Mouse (Mus musculus): ENCODE measurements around the gene Sspn.

The Sspn gene

DNA sequence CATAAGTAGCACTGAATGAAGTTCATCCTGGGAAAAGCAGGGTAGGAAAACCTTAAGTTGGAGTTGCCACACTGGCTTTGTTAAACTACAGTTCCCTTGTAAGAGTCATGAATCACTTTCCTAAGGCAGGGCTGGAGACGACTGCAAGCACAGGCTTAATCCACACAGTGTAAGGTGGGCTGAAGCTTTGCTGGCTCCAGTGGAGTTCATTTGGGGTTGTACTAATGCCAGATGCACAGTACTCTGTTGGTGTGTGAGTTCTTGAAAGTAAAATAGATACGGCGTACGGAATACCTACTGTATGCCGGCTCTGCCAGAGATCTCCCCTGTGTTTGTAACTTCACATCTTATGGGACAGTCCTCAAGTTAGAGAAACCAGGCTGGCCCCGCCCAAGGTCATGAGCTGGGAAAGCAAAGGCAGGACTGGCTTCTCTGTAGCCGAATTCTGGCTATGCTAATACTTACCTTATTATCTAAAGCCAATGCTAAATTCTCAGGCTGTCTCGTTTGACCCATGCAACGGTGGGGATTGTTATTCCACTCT is 3.3 kb downstream of the Sspn start:
- no peak for DNase-seq

DNA sequence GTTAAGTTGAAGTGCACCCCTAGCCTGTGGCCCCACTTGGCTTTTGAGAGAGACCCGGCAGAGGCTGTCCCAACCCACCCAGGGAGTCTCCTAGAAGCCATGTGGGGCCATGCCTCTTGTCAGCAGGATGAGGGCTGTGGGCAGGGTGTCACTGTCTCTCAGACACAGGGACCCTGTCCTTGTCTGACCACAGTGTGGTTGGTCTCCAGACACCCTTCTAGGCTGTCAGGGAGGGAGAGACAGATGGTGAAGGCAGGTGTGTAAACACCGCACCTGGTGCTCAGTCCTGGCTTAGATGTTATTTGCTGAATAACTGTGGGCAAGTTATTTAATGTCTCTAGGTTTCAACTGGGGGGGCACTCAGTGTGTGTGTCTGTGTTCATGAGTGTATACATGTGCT is 4.5 kb downstream of the Sspn start:
- DNase-seq, result no peak

DNA sequence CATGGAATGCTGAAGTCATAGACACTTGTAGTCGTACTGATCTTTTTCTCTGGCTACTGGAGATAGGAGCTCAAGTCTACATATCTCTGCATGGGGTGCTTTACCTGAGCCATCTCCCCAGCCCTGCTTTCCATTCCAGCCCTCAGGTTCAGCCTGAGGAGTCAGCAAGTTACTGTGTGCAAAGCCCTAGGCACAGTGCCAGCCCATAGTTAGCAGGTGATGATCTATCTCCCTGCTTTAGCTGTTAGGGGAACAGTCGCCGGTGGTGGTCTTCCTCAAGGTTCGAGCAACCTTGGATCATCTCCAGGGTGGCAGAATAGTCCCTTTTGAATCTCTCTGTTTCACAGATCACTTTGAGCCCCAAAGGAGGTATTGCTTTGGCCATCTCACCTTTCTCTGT is 5.1 kb downstream of the Sspn start:
- DNase-seq, result no peak

DNA sequence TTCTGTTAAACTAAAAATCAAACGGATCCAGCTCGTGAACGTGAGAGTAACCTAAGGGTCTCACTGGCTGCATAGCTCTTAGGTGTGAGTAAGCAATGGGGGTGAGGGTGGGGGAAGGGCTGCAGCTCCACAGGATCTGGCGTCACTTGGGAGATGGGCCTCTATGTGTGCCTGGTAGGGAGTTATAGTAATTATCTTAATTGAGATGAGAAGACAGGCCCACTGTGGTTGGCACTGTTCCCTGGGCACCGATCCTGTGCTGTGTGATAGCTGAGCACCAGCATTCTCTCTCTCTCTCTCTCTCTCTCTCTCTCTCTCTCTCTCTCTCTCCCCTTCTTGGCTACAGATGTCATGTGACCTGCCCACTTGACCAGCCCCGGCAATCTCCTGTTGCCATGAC is 9.4 kb downstream of the Sspn start:
- DNase-seq, result no peak

DNA sequence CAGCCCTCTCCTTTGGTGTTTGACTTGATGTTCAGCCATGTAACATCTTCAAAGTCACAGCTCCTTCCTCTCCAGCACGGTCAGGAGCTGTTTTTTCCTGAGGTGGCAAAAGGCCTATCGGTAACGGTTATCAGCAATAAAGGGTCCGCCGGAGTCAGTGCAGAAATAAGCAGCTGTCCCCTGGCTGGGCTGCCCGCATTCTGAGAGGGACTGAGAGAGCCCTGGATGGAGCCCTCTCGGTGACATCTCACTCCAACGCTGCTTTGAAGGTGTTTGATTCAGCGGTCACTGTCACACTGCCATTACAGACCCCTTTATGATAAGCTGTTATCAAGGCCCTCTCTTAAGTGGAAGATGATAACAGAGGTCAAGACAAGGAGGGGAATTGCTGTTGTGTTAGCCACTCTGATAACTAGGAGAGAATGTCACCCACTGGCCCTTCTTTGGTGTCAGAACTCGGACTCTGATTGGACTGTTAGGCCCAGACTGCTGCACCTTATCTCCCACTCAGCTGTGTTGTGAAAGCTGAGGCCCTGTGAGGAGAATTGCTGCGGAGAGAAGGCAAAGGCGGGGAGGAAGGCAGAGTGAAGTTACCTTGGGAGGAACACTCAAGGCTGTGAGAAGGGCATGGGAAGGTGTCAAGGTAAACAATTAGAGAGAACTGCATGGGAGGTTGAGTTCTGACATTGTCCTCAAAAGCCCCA is 11.0 kb downstream of the Sspn start:
- DNase-seq, result no peak

DNA sequence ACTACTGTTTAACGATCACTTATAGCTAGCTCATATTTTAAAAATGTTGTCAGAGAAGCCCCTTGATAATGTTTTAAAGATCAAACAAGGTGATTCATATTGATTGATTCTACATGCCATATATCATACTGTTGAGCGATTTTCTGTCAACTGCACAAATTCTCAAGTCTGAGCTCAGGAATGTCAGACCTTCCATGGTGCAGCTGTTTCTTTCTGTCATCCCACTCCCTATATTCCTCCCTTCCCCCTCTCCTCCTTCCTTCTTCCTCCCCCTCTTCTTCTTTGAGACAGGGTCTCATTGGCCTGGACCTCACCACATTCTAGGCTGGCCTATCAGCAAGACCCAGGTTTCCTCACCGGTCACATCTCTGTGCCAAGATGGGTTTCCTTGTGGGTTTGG is 12.0 kb downstream of the Sspn start:
- no peak for DNase-seq

DNA sequence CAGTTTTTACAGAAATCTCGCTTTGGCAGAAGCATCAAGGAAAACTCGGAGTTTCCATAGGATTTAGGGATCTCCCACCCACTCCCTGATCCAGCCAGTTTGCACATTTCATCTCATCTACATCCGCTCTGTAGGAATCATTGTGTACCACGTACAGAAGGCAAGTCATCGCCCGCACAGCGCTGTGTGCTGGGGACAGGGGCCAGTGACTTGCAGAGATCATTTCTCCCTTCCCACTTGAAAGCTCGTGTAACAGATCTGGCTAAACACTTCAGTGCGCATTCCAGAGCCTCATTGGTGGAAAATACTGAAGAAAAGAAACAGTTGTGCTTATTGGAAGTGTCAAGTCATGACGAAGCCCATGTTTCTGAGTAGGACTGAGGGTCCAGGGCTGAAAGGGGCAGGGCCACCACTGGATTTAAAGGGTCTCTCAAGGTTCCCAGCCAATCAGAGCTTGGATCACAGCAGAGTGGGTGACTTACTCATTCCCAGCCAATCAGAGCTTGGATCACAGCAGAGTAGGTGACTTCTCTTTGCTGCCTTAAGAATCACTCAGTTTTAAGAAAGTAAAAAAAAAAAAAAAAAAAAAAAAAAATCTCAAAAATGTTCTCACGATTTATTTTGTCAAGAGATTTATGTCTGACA is 14.4 kb downstream of the Sspn start:
- DNase-seq, result no peak

DNA sequence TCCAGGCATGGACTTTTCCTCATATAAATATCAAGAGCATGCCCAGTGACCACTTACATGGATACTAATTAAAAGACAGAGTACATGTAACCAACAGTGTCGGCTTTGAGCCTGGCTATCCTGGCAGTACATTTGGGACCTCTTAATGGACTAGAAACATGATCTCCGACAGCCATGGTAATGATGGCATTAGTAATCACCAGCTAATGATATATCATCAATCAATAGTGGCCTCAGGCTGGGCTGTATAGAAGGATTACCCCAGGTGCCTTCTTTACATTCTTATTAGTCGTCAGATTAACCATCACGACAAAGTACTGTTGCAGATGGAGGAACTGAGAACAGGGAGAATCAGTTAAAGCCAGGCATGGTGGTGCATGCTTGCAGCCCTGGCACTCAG is 17.6 kb downstream of the Sspn start:
- DNase-seq, result no peak

DNA sequence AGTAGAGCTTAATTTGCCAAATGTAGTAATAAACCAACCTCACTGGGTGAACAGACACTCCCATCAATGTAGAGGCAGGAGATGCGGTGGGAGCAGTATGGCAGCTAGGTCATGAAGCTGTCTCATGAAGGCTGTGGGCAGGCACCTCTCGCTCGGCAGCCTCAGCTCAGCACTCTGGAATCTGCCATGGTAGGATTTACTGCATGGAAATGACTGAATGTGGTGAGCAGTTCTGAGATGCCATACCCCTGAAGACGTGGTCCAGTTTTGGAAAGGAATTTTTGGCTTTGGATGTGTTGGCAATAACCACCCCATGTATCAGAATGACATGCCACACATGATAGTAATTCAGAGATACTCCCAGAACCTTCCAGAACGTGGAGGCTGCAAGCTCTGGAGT is 19.2 kb downstream of the Sspn start:
- DNase-seq, result no peak

DNA sequence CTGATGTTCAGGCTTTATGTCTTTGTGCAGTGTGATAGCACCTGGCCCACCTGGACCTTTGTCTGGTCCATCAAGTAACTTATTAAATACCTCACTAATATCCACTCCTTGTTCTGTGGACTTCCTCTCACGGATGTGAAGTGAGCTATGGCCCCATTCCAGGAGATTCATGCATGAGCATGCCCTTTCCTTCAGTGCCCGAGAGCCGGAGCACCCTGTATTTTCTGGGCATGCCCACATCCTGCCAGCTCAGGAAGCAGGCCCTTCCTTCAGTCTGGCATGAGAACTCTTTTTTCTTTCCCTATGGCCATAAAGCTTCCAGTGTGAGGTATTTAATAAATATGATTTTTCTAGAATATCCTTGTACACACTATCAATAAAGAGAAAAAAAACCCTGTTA is 21.2 kb downstream of the Sspn start:
- DNase-seq, result no peak

DNA sequence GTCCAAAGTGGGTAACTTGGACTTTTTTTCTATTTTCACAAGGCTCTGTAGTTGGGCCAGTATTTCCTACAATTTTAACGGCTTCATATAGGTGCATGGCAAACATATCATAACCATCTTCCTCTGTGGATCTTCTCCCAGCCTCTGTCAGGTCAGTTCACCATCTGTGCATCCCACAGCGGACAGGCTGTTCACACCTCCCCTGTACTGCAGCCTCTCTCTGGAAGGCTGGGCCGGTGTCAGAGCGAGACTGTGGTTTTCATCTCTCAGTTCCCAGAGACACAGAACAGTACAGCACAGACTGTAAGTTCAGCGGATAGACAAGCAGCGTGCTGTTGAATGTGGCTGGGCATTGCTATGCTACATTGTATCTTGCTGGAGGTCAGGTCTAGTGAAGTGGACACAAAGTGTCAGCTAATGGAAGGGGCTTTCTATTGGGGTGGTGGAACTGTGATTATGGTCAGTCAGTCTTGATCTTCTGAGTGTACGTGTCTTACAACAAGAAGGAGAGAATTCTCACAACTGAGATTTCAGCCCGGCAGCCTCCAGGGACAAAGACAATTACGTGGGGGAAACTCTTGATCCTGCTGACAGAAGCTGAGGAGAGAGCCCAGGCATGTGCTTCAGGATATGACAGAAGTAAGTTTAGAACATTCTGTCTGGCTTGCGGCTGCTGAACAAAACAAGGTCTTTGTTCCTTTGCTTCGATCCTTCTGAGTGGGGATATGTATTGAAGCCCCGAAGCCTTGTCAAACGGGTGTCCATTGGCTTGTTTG is 21.9 kb downstream of the Sspn start:
- no peak for DNase-seq

DNA sequence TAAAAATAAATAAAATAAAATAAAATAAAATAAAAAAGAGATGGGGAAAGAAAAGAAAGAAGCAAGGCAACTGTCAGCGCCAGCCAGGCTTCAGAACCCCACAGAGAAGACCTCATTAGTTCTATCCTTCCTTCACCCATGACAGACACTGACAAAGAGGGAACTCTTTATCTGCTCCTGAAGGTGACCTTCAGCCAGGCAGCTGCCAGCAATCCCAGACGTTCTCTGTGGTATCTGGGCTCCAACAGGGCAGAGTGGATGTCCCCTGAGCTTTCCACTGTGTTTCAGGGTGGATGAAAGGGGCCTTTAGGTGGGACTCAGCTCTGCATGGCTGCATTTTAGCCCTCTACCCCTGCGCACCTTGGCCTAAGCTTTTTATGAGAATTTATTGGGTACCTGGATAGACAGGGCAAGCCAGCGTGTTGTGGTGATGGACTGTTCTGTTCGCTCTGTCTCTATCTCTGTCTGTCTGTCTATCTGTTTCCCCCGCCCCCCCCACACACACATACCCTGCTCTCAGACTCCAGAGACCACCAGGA is 26.1 kb downstream of the Sspn start:
- no peak for DNase-seq

DNA sequence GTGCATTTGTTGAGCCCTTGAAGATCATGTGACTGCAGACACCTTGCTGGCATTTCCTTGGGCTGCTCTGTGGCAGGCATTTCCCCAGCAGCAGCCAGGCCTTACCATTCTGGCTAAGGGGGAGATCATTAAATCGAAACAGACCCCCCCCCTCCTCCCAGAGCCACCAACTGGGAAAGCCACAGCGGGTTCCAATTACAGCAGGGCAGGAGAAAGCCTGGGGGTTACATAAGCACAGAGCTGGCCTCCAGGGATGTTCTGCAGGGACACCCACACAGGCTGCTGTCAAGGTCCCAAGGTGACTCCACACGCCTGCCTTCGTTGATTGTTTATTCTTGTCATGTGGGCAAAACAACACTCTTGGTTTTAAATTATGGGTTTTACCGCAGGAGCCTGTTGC is 26.6 kb downstream of the Sspn start:
- no peak for DNase-seq

DNA sequence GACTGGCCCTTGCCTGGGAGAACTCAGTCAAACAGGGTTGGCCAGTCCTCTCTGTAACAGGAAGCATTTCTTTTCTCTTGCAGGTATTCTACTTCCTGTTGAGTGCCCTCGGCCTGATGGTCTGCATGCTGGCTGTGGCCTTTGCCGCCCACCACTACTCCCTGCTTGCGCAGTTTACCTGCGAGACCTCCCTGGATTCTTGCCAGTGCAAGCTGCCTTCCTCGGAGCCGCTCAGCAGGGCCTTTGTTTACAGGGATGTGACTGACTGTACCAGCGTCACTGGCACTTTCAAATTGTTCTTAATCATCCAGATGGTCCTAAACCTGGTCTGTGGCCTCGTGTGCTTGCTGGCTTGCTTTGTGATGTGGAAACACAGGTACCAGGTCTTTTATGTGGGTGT is 29.6 kb downstream of the Sspn start:
- no peak for DNase-seq

DNA sequence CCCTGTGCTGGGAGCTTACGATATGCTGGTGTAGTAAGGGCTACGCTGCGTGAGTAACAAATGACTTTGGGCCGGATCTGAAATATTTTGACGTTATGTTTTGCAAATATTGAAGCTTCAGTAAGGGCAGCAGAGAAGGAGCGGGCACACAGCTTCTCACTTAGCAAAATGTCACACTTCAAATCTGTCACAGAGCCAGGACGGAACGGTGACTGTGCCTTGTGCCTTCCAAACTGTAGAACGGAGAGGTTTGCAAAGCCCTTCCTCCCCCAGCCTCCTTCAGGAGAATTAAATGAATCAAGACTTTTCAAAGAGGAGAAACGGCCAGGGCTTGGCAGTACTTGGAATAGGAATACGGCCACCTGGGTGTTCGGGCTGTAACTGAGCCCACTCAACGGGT is 32.5 kb downstream of the Sspn start:
- no peak for DNase-seq

DNA sequence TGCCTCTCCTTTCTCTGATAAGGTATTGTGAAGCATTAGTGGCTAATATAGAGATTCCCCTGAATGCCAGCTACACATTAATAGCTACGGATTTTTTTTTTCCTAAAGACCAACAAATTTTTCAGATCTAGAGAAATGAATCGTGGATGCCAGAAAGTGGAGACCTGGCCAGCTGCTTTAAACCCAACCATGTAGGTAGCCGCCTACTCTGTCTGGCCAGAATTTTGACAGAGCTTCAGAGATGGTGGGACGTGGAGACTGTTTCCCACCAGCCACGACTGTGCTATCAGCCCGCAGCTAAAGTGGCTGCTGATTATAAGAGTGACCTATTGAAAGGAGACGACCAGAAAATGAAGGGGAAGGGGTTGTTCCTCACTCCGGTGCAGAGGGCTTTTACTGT is 36.3 kb downstream of the Sspn start:
- DNase-seq, result no peak

DNA sequence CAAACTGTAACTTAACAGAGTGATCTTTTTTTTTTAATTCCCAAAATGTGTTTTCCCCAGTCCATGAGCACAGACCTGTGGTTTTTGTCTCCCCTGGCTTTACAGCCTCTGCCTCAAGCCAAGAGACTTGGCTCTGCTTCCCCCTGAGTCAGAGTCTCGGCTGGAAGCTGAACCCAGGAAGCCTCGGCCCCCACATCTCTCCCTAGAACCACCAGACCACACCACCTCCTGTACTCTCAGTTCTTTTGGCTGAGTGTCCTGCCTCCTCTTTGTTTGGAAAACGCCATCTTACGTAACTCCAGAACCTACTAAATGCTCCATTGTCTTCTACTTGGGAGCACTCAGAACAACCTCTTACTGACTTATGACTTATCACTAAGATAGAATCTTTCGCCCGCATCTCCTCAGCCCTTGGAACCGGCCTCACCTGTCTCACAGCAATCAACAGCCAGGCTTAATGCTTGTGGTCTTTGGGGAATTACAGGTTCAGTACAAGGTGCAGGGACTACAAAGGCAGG is 36.9 kb downstream of the Sspn start:
- no peak for DNase-seq

DNA sequence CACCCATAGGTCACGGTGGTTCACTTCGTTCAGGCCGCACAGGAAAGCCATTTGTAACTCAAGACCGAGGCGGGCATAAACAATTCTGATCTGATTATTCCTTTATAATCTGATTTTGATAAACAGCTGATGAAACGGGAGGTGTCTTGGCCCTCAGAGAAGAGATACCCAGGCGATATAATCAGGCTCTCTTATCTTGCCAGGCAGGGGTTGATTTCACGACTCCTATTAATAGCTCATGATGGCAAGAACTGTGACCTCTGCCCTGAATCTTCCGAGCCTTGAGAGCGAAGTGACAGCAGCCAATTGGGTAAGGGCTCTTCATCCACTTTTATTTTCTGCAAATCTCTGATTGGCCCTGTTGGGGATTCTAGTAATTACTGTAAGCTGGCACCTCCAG is 37.4 kb downstream of the Sspn start:
- DNase-seq, result no peak

DNA sequence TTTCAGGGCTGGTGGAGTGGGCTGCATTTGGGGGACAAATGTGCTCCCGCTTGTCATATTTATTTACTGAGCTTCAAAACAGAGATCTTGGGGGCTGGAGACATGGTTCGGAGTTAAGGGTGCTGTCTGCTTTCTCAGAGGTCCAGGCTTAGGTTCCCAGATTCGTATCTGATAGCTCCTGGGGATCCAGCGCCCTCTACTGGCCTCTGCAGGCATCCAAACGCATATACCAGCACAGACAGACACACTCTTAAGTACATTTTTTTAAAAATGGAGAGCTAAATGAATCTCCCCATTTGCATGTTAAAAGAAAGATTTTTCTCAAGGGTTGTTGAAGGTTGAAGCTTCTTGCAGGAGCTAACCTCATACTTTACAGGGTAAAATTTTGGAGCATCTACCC is 38.1 kb downstream of the Sspn start:
- peak; percentile 22 for DNase-seq

DNA sequence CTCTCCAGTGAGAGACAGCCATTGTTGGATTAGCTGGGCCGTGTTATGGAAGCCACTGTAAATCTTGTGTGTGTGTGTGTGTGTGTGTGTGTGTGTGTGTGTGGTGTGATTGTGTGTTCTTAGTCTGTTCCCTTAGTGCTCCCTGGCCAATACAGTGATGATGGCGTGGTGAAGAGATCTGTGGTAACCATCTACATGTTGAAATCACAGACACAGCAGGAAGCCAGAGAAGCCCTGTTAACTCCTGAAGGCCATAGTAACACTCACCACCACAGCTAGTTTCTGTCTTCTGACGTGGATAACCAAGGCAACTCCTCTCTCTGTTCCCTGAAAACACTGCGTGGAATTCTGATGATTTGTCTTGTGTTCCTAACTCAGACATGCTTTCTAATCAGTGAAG is 40.7 kb downstream of the Sspn start:
- no peak for DNase-seq

DNA sequence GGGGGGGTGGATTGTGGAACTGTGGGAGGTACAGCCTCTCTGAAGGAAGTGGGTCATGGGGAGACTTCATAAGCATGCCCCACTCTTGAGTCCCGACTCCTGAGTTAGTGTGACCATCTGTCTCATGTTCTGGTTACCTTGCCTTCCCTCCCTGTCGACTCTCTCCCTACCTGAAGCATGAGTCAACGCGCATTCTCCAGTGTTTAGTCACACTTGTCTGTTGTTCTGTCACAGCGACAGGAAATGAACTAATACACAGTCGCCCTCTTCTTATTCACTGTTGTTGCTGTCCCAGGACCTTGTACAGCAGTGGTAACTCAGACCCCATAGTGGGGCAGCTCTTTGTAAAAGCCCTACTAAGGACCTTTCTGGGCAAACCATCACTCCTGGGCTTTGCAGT is 41.4 kb downstream of the Sspn start:
- DNase-seq, result no peak

DNA sequence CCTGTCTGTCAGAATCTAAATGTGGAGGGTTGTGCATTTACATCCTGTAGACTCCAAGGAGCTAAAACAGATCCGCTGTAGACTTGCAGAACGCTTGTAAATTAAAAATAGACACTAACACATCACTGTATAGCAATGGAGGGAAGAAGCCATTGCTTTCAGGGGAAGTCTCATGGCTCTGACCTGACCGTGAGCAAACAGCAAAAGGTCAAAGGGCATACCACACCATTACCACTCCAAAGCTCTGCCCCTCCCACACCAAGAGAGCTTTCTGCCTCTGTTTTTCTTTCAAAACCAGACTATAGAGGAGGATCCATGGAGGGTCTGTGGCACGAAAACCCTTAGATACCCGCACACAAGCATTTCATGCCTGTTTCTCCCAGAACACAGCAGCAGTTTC is 41.9 kb downstream of the Sspn start:
- DNase-seq, result no peak

DNA sequence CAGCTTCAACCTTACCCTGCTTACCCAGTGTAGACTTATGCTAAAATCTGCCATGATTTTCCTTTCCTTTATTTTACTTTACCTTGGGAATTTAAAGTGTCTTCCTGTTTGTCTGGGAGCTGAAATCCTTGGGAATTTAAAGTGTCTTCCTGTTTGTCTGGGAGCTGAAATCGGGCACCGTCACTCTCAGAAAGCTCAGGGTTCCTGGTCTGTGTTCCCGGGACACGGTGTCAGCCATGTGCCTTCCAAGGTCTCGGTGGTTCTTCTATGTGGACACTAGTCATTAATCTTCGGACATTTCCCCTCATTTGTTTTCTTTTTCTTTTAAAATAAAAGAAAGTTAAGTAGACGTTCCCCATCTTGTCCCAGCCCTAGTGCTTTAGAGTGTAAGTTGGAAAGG is 43.3 kb downstream of the Sspn start:
- no peak for DNase-seq

DNA sequence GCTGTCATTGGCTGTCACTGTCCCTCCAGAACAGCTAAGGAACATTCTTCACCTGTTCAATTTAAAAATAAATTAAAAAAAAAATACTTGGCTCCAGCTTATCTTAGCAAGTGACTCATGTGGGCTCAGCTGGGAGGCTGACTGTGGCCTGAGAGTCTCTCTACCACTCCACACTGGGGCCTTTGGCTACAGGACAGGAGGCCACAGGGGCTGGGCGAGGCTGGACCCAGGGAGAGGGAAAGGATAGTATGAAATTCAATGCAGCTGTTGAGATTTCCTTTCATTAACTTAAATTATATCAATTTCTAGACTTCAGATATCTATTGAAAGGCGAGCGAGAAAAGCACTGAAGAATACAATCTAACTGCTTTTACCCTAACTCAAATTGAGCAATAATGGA is 45.9 kb downstream of the Sspn start:
- no peak for DNase-seq

Data from right cerebral cortex, postnatal 4 days (tissue).